8 mouse cellular contexts compared by ENCODE assay signal in the genomic region with DNA sequence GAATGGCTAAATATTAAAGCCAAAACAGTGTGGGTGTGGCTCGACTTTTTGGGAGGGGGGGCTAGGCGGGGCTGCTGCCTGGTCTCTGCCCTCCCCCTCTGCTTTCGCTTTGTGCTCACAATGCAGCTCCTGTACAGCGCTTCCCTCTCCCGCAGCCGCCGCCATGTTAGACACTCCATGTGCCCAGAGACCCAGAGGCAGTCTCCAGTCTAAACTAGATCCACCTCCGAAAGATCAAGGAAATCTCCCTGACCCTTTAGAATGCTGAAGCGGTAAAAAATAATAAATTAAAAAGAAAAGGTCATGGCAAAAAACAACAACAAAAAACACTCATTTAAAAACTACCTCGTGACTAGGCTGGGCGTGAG. TPM values are rescaled to one million over a fixed set of nuclear protein-coding genes. Genes with fewer than 3 reads are reported as not detected.
DNase-seq lines count a peak whose midpoint lies in the region; ATAC-seq lines count a peak whose summit lies in the region.

No protein-coding gene starts in this region.

- no peaks in the 10 kb centered on the region for H3K9me3 ChIP-seq in forebrain, embryonic 15.5 days
- H3K9me3 ChIP-seq in neural tube, embryonic 14.5 days (ENCODE audit: control insufficient read depth, low read length), result no peaks in the 10 kb centered on the region

- H3K4me3 ChIP-seq in forebrain, embryonic 15.5 days, result peak overlapping the region; percentile 97
- H3K4me3 ChIP-seq in neural tube, embryonic 14.5 days (ENCODE audit: low read depth, low read length), result peak overlapping the region; percentile 97

- intact Hi-C loops in heart, postnatal 14 days (cut with DNase I), result loop anchor here (2.0 to 5.0 kb wide), 4 partner anchors 19 to 176 kb away; partner anchors contain the start of gene Nat10

- no peaks in the 10 kb centered on the region for H3K27me3 ChIP-seq in forebrain, embryonic 15.5 days
- H3K27me3 ChIP-seq in neural tube, embryonic 14.5 days (ENCODE audit: control insufficient read depth, insufficient read depth, low read length), result no peaks in the 10 kb centered on the region

- peaks cover 47% of the 10 kb centered on the region for H3K4me1 ChIP-seq in forebrain, embryonic 15.5 days
- peaks cover 25% of the 10 kb centered on the region for H3K4me1 ChIP-seq in neural tube, embryonic 14.5 days (ENCODE audit: control insufficient read depth, insufficient read depth, low read length)

- peak overlapping the region; percentile 85 for H3K9ac ChIP-seq in forebrain, embryonic 15.5 days (replicated peaks)
- peak overlapping the region; percentile 99 for H3K9ac ChIP-seq in neural tube, embryonic 14.5 days (replicated peaks; ENCODE audit: low read depth, low read length)

- peak; percentile 73 for ATAC-seq in forebrain, embryonic 15.5 days (replicated peaks)
- peak; percentile 62 for ATAC-seq in neural tube, embryonic 14.5 days (ENCODE audit: low read depth)

- WGBS in forebrain, embryonic 15.5 days, result 0% methylated on average over 11 of the region's 11 CpGs
- 0% methylated on average over 11 of the region's 11 CpGs for WGBS in neural tube, embryonic 14.5 days

- H3K27ac ChIP-seq in forebrain, embryonic 15.5 days (replicated peaks), result peak overlapping the region; percentile 100
- H3K27ac ChIP-seq in neural tube, embryonic 14.5 days (ENCODE audit: low read depth, low read length), result peak overlapping the region; percentile 100

- peaks cover 21% of the 10 kb centered on the region for H3K36me3 ChIP-seq in forebrain, embryonic 15.5 days
- peaks cover 4% of the 10 kb centered on the region for H3K36me3 ChIP-seq in neural tube, embryonic 14.5 days (ENCODE audit: control insufficient read depth, insufficient read depth, low read length)

- peak; percentile 86 for DNase-seq in ES-CJ7 (ENCODE audit: low read depth, low spot score)
- peak; percentile 46 for DNase-seq in cerebellum, adult 11-12 months
- DNase-seq in heart, postnatal 14 days, result peak; percentile 69 to 71
- peak; percentile 62 for DNase-seq in layer of hippocampus, adult 11-12 months (ENCODE audit: low spot score)
- DNase-seq in lung, adult 18-20 months, result peak; percentile 83 to 85
- peak; percentile 77 for DNase-seq in testis, postnatal 10 days (ENCODE audit: low spot score)

- peak overlapping the region; percentile 56 for H3K4me2 ChIP-seq in forebrain, embryonic 15.5 days (replicated peaks)
- peak overlapping the region; percentile 71 for H3K4me2 ChIP-seq in neural tube, embryonic 14.5 days (ENCODE audit: low read depth, low read length)

RNA-seq across cellular contexts. Expression of gene Caprin1, which starts 1.6 kb away (rescaled TPM):
- 450 and 468 TPM in 2 replicates for polyA plus RNA-seq in forebrain, embryonic 15.5 days (2015; fragmentation: Nextera tagmentation; extraction: Ambion mirVana)
- total RNA-seq in heart, postnatal 14 days (2021), result 100 to 1,000 TPM; 211 to 220 TPM
- polyA plus RNA-seq in neural tube, embryonic 14.5 days (2014; fragmentation: Nextera tagmentation; extraction: Ambion mirVana), result 397 and 480 TPM in 2 replicates

RNA-seq across cellular contexts. Expression of gene Nat10, which starts 34.8 kb away (rescaled TPM):
- polyA plus RNA-seq in forebrain, embryonic 15.5 days (2015; fragmentation: Nextera tagmentation; extraction: Ambion mirVana), result 22.3 and 25.7 TPM in 2 replicates
- total RNA-seq in heart, postnatal 14 days (2021), result 10 to 100 TPM; 14.5 to 16.7 TPM
- polyA plus RNA-seq in neural tube, embryonic 14.5 days (2014; fragmentation: Nextera tagmentation; extraction: Ambion mirVana), result 21.9 and 22.7 TPM in 2 replicates

Comparison
In these comparisons a context has a peak if more than half of its experiments do, and no peak if none do; other contexts are left out.
1. Peak in every context shown above with its lines: DNase-seq, ATAC-seq, H3K4me3 ChIP-seq and H3K27ac ChIP-seq.